Mouse (Mus musculus) midbrain, embryonic 11.5 days (tissue): ENCODE measurements around the gene Rbmxl2. TPM values are rescaled to one million over a fixed set of nuclear protein-coding genes. Genes with fewer than 3 reads are reported as not detected.

Experiments
- ATAC-seq: fragments of 200-750 bp; cut with Nextera tagmentation; 2 replicates; pipeline ENCODE4 v1.8.0; 2017; ENCODE audit warnings: moderate TSS enrichment, moderate library complexity; ENCODE audit not compliant: low FRiP score
- DNase-seq: peaks from one replicate; pipeline ENCODE4 v3.0.0; 2015; ENCODE audit warnings: low spot score; ENCODE audit errors: missing footprints
- H3K27ac ChIP-seq: fragments of 300-500 bp; sonication (generic); 2 replicates; pipeline ENCODE4 v1.5.1; 2014; ENCODE audit warnings: low read depth, low read length
- H3K27me3 ChIP-seq: fragments of 300-500 bp; sonication (generic); 2 replicates; pipeline ENCODE4 v1.6.1; 2014; ENCODE audit warnings: mild to moderate bottlenecking, low read length, moderate library complexity, mixed read lengths; ENCODE audit not compliant: control insufficient read depth, insufficient read depth
- H3K36me3 ChIP-seq: fragments of 300-500 bp; sonication (generic); 2 replicates; pipeline ENCODE4 v1.6.1; 2014; ENCODE audit warnings: mild to moderate bottlenecking, low read length, moderate library complexity, mixed read lengths; ENCODE audit not compliant: control insufficient read depth, insufficient read depth
- H3K4me1 ChIP-seq: fragments of 300-500 bp; sonication (generic); 2 replicates; pipeline ENCODE4 v1.6.1; 2014; ENCODE audit warnings: low read length; ENCODE audit not compliant: control insufficient read depth, insufficient read depth
- H3K4me2 ChIP-seq: fragments of 300-500 bp; sonication (generic); 2 replicates; pipeline ENCODE4 v1.6.1; 2014; ENCODE audit warnings: mild to moderate bottlenecking, moderate library complexity
- H3K4me3 ChIP-seq: fragments of 300-500 bp; sonication (generic); 2 replicates; pipeline ENCODE4 v1.5.1; 2014; ENCODE audit warnings: low read depth, low read length
- H3K9ac ChIP-seq: fragments of 300-500 bp; sonication (generic); 2 replicates; pipeline ENCODE4 v1.6.1; 2014; ENCODE audit warnings: low read length
- H3K9me3 ChIP-seq: fragments of 300-500 bp; sonication (generic); 2 replicates; pipeline ENCODE4 v1.6.1; 2016; ENCODE audit warnings: low read length; ENCODE audit not compliant: control insufficient read depth
- WGBS: fragments of 180-500 bp; shearing (Covaris S2); extraction: QIAGEN DNeasy Blood & Tissue Kit; methylation state at CpG from one replicate; pipeline ENCODE4 v1.1.7; 2014; 5-methylcytosine and 5-hydroxymethylcytosine counted together
- polyA plus RNA-seq: library from polyadenylated mRNA; unstranded; fragments of >200 nt; fragmentation: Nextera tagmentation; extraction: Ambion mirVana; gene quantifications from 2 replicates; pipeline ENCODE4 v1.2.1, GENCODE M21; 2014

The Rbmxl2 gene
- polyA plus RNA-seq, 1 experiment from 2014 or later: 0.15 TPM

GRCm38 (mm10) chr7:107237498-107237897 is 28.3 kb downstream of the Rbmxl2 start:
- WGBS: 84% methylated on average over 3 of the region's 3 CpGs
- Histone ChIP-seq H3K27ac (no peak overlapping the region), H3K4me2 (no peak overlapping the region), H3K4me3 (no peak overlapping the region), H3K4me1 (no peaks in the 10 kb centered on the region), H3K9ac (no peak overlapping the region), H3K36me3 (no peaks in the 10 kb centered on the region), H3K27me3 (no peaks in the 10 kb centered on the region), H3K9me3 (no peaks in the 10 kb centered on the region)
- DNase-seq (no peak), ATAC-seq (no peak)

GRCm38 (mm10) chr7:107241371-107241883 is 32.2 kb downstream of the Rbmxl2 start:
- WGBS: 80% methylated on average over 5 of the region's 5 CpGs
- no peak overlapping the region for H3K27ac ChIP-seq
- no peaks in the 10 kb centered on the region for H3K9me3 ChIP-seq
- H3K4me2 ChIP-seq: no peak overlapping the region
- H3K36me3 ChIP-seq: no peaks in the 10 kb centered on the region
- H3K27me3 ChIP-seq: no peaks in the 10 kb centered on the region
- ATAC-seq: no peak
- no peaks in the 10 kb centered on the region for H3K4me1 ChIP-seq
- no peak overlapping the region for H3K9ac ChIP-seq
- no peak for DNase-seq
- H3K4me3 ChIP-seq: no peak overlapping the region

- no peak for ATAC-seq
- H3K27me3 ChIP-seq: no peaks in the 10 kb centered on the region
- H3K36me3 ChIP-seq: no peaks in the 10 kb centered on the region
- 77% methylated on average over 5 of the region's 5 CpGs for WGBS
- no peak for DNase-seq
- no peaks in the 10 kb centered on the region for H3K9me3 ChIP-seq
- no peak overlapping the region for H3K27ac ChIP-seq
- H3K4me1 ChIP-seq: no peaks in the 10 kb centered on the region
- no peak overlapping the region for H3K4me2 ChIP-seq
- no peak overlapping the region for H3K9ac ChIP-seq
- H3K4me3 ChIP-seq: no peak overlapping the region
These were observed 41.2 kb downstream of the Rbmxl2 start for GRCm38 (mm10) chr7:107250211-107250985.

GRCm38 (mm10) chr7:107253355-107253754 is 44.1 kb downstream of the Rbmxl2 start:
- H3K27ac ChIP-seq: no peak overlapping the region
- no peaks in the 10 kb centered on the region for H3K27me3 ChIP-seq
- H3K9me3 ChIP-seq: no peaks in the 10 kb centered on the region
- H3K36me3 ChIP-seq: no peaks in the 10 kb centered on the region
- DNase-seq (no peak), ATAC-seq (no peak)
- H3K4me3 ChIP-seq: no peak overlapping the region
- no peaks in the 10 kb centered on the region for H3K4me1 ChIP-seq
- WGBS: 91% methylated on average over 3 of the region's 3 CpGs
- H3K9ac ChIP-seq: no peak overlapping the region
- no peak overlapping the region for H3K4me2 ChIP-seq

- Histone ChIP-seq H3K27me3 (no peaks in the 10 kb centered on the region), H3K4me3 (no peak overlapping the region), H3K9me3 (no peaks in the 10 kb centered on the region), H3K36me3 (no peaks in the 10 kb centered on the region), H3K4me2 (no peak overlapping the region), H3K4me1 (no peaks in the 10 kb centered on the region), H3K27ac (no peak overlapping the region), H3K9ac (no peak overlapping the region)
- 83% methylated on average over 5 of the region's 5 CpGs for WGBS
- DNase-seq: no peak
- no peak for ATAC-seq
These were observed 50.7 kb downstream of the Rbmxl2 start for GRCm38 (mm10) chr7:107259936-107260335.

Other genes with a start within 250 kb of the Rbmxl2 start
- gene Olfr6, start 245.5 kb upstream of the Rbmxl2 start, polyA plus RNA-seq: not detected in 2 replicates
- gene Olfr711, start 234.0 kb upstream of the Rbmxl2 start, polyA plus RNA-seq: not detected in 2 replicates
- not detected in 2 replicates for gene Olfr2, start 203.4 kb upstream of the Rbmxl2 start, polyA plus RNA-seq
- not detected in 2 replicates for gene Olfr713, start 178.3 kb upstream of the Rbmxl2 start, polyA plus RNA-seq
- not detected in 2 replicates for gene Olfr714, start 138.5 kb upstream of the Rbmxl2 start, polyA plus RNA-seq
- not detected in 2 replicates for gene Olfr17, start 116.2 kb upstream of the Rbmxl2 start, polyA plus RNA-seq
- gene Olfr715b, start 99.1 kb upstream of the Rbmxl2 start, polyA plus RNA-seq: not detected in 2 replicates
- gene Olfr715, start 78.4 kb upstream of the Rbmxl2 start, polyA plus RNA-seq: not detected in 2 replicates
- gene Olfr716, start 71.1 kb upstream of the Rbmxl2 start, polyA plus RNA-seq: not detected in 2 replicates
- gene Nlrp14, start 42.5 kb upstream of the Rbmxl2 start, polyA plus RNA-seq: not detected in 2 replicates
- 3.9 and 5.6 TPM in 2 replicates for gene Syt9, start 161.3 kb downstream of the Rbmxl2 start, polyA plus RNA-seq